Mouse (Mus musculus): ENCODE data around the gene Ercc2. TPM values are rescaled to one million over a fixed set of nuclear protein-coding genes. Genes with fewer than 3 reads are reported as not detected.

Gene Ercc2
- polyA plus RNA-seq, 2 experiments, result 4.6 to 11.7 TPM

- TF ChIP-seq CTCF (IDR thresholded peaks at IDR 0.05; ENCODE audit: low read depth) (no peak), EP300 (IDR thresholded peaks at IDR 0.05; ENCODE audit: low read depth) (no peak)
Observed at GRCm38 (mm10) chr7:19424051-19424450, 42.2 kb downstream of the Ercc2 start.

GRCm38 (mm10) chr7:19426349-19426748 is 44.5 kb downstream of the Ercc2 start:
- Histone ChIP-seq H3K36me3 (replicated peaks; ENCODE audit: control insufficient read depth, insufficient read depth, low read depth) (no peaks in the 10 kb centered on the region), H3K4me2 (ENCODE audit: low read depth) (no peak overlapping the region), H3K9ac (replicated peaks) (no peak overlapping the region), H3K9me3 (ENCODE audit: control insufficient read depth, low read length) (no peaks in the 10 kb centered on the region), H3K27ac (no peak overlapping the region), H3K4me3 (ENCODE audit: insufficient read depth in 1 of 2, low read depth in 2 of 2, low read length in 2 of 2) (no peak overlapping the region), H3K4me1 (replicated peaks; ENCODE audit: control insufficient read depth in 2 of 2, insufficient read depth in 2 of 2, low read length in 1 of 2) (peaks cover 0 to 3% of the 10 kb centered on the region in 2 experiments; a peak in 1 of 4 replicates), H3K27me3 (ENCODE audit: control insufficient read depth, insufficient read depth, low read length) (no peaks in the 10 kb centered on the region; the same call in 1 of the 2 replicates)
- WGBS (ENCODE audit: insufficient replicate concordance), result 66% methylated on average over 6 of the region's 6 CpGs
- no peak for DNase-seq (ENCODE audit: low read depth in 3 of 3, low spot score in 3 of 3)
- ATAC-seq (ENCODE audit: insufficient read depth), result no peak
- TF ChIP-seq EP300 (IDR thresholded peaks at IDR 0.05; ENCODE audit: low read depth) (no peak), CTCF (IDR thresholded peaks at IDR 0.05; ENCODE audit: low read depth) (no peak)

More at GRCm38 (mm10) chr7:19424051-19424450, 42.2 kb downstream of the Ercc2 start:
- Histone ChIP-seq H3K36me3 (replicated peaks; ENCODE audit: control insufficient read depth, insufficient read depth, low read depth) (no peaks in the 10 kb centered on the region), H3K4me3 (ENCODE audit: insufficient read depth in 1 of 2, low read depth in 2 of 2, low read length in 2 of 2) (no peak overlapping the region), H3K4me2 (ENCODE audit: low read depth) (no peak overlapping the region), H3K9ac (replicated peaks) (no peak overlapping the region), H3K4me1 (replicated peaks; ENCODE audit: control insufficient read depth in 2 of 2, insufficient read depth in 2 of 2, low read length in 1 of 2) (peaks cover 0 to 7% of the 10 kb centered on the region in 2 experiments; a peak in 3 of 4 replicates), H3K27ac (no peak overlapping the region), H3K9me3 (ENCODE audit: control insufficient read depth, low read length) (no peaks in the 10 kb centered on the region), H3K27me3 (ENCODE audit: control insufficient read depth, insufficient read depth, low read length) (peaks cover 17% of the 10 kb centered on the region)
- ATAC-seq (ENCODE audit: insufficient read depth) (no peak), DNase-seq (ENCODE audit: low read depth in 3 of 3, low spot score in 3 of 3) (no peak)
- 51% methylated on average over 4 of the region's 4 CpGs for WGBS (ENCODE audit: insufficient replicate concordance)

- Histone ChIP-seq H3K4me2 (ENCODE audit: low read depth) (no peak overlapping the region), H3K4me3 (ENCODE audit: insufficient read depth in 1 of 2, low read depth in 2 of 2, low read length in 2 of 2) (no peak overlapping the region), H3K9ac (replicated peaks) (no peak overlapping the region), H3K36me3 (replicated peaks; ENCODE audit: control insufficient read depth, insufficient read depth, low read depth) (no peaks in the 10 kb centered on the region), H3K27me3 (ENCODE audit: control insufficient read depth, insufficient read depth, low read length) (no peaks in the 10 kb centered on the region; the same call in 1 of the 2 replicates), H3K9me3 (ENCODE audit: control insufficient read depth, low read length) (no peaks in the 10 kb centered on the region), H3K27ac (no peak overlapping the region), H3K4me1 (replicated peaks; ENCODE audit: control insufficient read depth in 2 of 2, insufficient read depth in 2 of 2, low read length in 1 of 2) (no peaks in the 10 kb centered on the region)
- DNase-seq (ENCODE audit: low read depth in 3 of 3, low spot score in 3 of 3) (no peak), ATAC-seq (ENCODE audit: insufficient read depth) (no peak)
- WGBS (ENCODE audit: insufficient replicate concordance), result 73% methylated on average over 6 of the region's 6 CpGs
- TF ChIP-seq CTCF (IDR thresholded peaks at IDR 0.05; ENCODE audit: low read depth) (no peak), EP300 (IDR thresholded peaks at IDR 0.05; ENCODE audit: low read depth) (no peak)
Observed at GRCm38 (mm10) chr7:19426888-19427287, 45.1 kb downstream of the Ercc2 start.

- no peak for DNase-seq (ENCODE audit: low read depth in 3 of 3, low spot score in 3 of 3)
- no peaks in the 10 kb centered on the region for H3K9me3 ChIP-seq (ENCODE audit: control insufficient read depth, low read length)
- H3K36me3 ChIP-seq (replicated peaks; ENCODE audit: control insufficient read depth, insufficient read depth, low read depth), result peaks cover 4% of the 10 kb centered on the region
- H3K27me3 ChIP-seq (ENCODE audit: control insufficient read depth, insufficient read depth, low read length), result no peaks in the 10 kb centered on the region; the same call in 1 of the 2 replicates
- no peaks in the 10 kb centered on the region for H3K4me1 ChIP-seq (replicated peaks; ENCODE audit: control insufficient read depth in 2 of 2, insufficient read depth in 2 of 2, low read length in 1 of 2)
- TF ChIP-seq EP300 (IDR thresholded peaks at IDR 0.05; ENCODE audit: low read depth) (no peak), CTCF (IDR thresholded peaks at IDR 0.05; ENCODE audit: low read depth) (no peak)
- H3K27ac ChIP-seq, result no peak overlapping the region
- H3K9ac ChIP-seq (replicated peaks), result no peak overlapping the region
- no peak overlapping the region for H3K4me3 ChIP-seq (ENCODE audit: insufficient read depth in 1 of 2, low read depth in 2 of 2, low read length in 2 of 2)
- no peak for ATAC-seq (ENCODE audit: insufficient read depth)
- H3K4me2 ChIP-seq (ENCODE audit: low read depth), result no peak overlapping the region
- 72% methylated on average over 15 of the region's 15 CpGs for WGBS (ENCODE audit: insufficient replicate concordance)
Observed at GRCm38 (mm10) chr7:19427999-19428650, 46.3 kb downstream of the Ercc2 start.

- Histone ChIP-seq H3K9ac (replicated peaks) (no peak overlapping the region), H3K4me1 (replicated peaks; ENCODE audit: control insufficient read depth in 2 of 2, insufficient read depth in 2 of 2, low read length in 1 of 2) (no peaks in the 10 kb centered on the region), H3K9me3 (ENCODE audit: control insufficient read depth, low read length) (no peaks in the 10 kb centered on the region), H3K27me3 (ENCODE audit: control insufficient read depth, insufficient read depth, low read length) (no peaks in the 10 kb centered on the region), H3K27ac (no peak overlapping the region), H3K4me2 (ENCODE audit: low read depth) (no peak overlapping the region), H3K36me3 (replicated peaks; ENCODE audit: control insufficient read depth, insufficient read depth, low read depth) (peaks cover 6% of the 10 kb centered on the region), H3K4me3 (ENCODE audit: insufficient read depth in 1 of 2, low read depth in 2 of 2, low read length in 2 of 2) (no peak overlapping the region)
- ATAC-seq (ENCODE audit: insufficient read depth) (no peak), DNase-seq (ENCODE audit: low read depth in 3 of 3, low spot score in 3 of 3) (no peak)
- 72% methylated on average over 8 of the region's 8 CpGs for WGBS (ENCODE audit: insufficient replicate concordance)
- no peak for TF ChIP-seq EP300 (IDR thresholded peaks at IDR 0.05; ENCODE audit: low read depth)
- no peak for TF ChIP-seq CTCF (IDR thresholded peaks at IDR 0.05; ENCODE audit: low read depth)
Observed at GRCm38 (mm10) chr7:19429726-19430125, 47.9 kb downstream of the Ercc2 start.

All from liver, embryonic 14.5 days (tissue).